Comparison of ENCODE assay signal across 22 mouse cellular contexts in the genomic region with DNA sequence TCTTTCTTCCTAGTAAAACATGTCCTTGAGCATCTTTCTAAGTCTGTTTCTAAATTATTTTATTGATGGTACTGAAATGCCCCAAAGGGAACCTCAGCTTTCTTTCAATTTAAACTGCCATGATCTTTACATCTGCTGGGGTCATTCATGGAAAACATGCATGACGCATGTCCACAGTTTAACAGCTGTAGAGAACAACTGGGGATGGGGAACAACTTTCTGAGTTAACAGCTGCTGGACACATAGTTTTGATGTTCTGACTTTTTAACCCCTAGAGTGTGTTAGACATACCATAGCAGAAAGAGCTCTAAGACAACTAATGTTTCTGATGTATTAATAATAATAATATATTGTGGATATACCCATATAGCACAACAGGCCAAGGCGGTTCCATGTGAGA.
A peak's percentile ranks its signal among the peaks of the same experiment; 100 is the strongest.
DNase-seq lines count a peak whose midpoint lies in the region; ATAC-seq and TF ChIP-seq lines count a peak whose summit lies in the region.
"Had no signal": no experiment of that assay in that cellular context is flagged by ENCODE, and none has a peak within 500 bp of the region (broad histone marks: within the 10 kb centered on the region; RNA-seq: fewer than 3 reads in every experiment).

No protein-coding gene starts in this region.

- WGBS in embryonic facial prominence, embryonic 14.5 days: 68% methylated on average over 2 of the region's 2 CpGs
- 81% methylated on average over 2 of the region's 2 CpGs for WGBS in embryonic facial prominence, embryonic 10.5 days
- 82% methylated on average over 2 of the region's 2 CpGs for WGBS in limb, embryonic 11.5 days
- WGBS in limb, embryonic 10.5 days: 88% methylated on average over 2 of the region's 2 CpGs
- WGBS in limb, embryonic 13.5 days: 71% methylated on average over 2 of the region's 2 CpGs
- WGBS in limb, embryonic 14.5 days: 75% methylated on average over 2 of the region's 2 CpGs

- no peak overlapping the region for H3K4me2 ChIP-seq in embryonic facial prominence, embryonic 14.5 days (ENCODE audit: low read depth, low read length)
- no peak overlapping the region for H3K4me2 ChIP-seq in limb, embryonic 11.5 days (ENCODE audit: low read depth, severe bottlenecking)
- H3K4me2 ChIP-seq in limb, embryonic 13.5 days (replicated peaks): no peak overlapping the region
- H3K4me2 ChIP-seq in limb, embryonic 14.5 days (replicated peaks; ENCODE audit: low read depth, low read length, severe bottlenecking): no peak overlapping the region

- 0 out of 2 replicates have a peak, but pooled peaks cover 6% of the 10 kb centered on the region for H3K9me3 ChIP-seq in embryonic facial prominence, embryonic 14.5 days (ENCODE audit: control insufficient read depth, low read length)
- 0 out of 2 replicates have a peak, but pooled peaks cover 6% of the 10 kb centered on the region for H3K9me3 ChIP-seq in embryonic facial prominence, embryonic 10.5 days
- no peaks in the 10 kb centered on the region for H3K9me3 ChIP-seq in limb, embryonic 11.5 days (ENCODE audit: control insufficient read depth, low read length)
- no peaks in the 10 kb centered on the region for H3K9me3 ChIP-seq in limb, embryonic 10.5 days (replicated peaks)
- H3K9me3 ChIP-seq in limb, embryonic 13.5 days: 0 out of 2 replicates have a peak, but pooled peaks cover 6% of the 10 kb centered on the region
- H3K9me3 ChIP-seq in limb, embryonic 14.5 days (ENCODE audit: control insufficient read depth, low read length): 0 out of 2 replicates have a peak, but pooled peaks cover 3% of the 10 kb centered on the region
- H3K9me3 ChIP-seq: G1E had no signal

- ATAC-seq in embryonic facial prominence, embryonic 14.5 days (ENCODE audit: low read depth): no peak
- ATAC-seq in limb, embryonic 11.5 days (ENCODE audit: insufficient number of reproducible peaks, low FRiP score, low TSS enrichment, low read depth): peak; percentile 3; the same call in 1 of the 2 replicates
- ATAC-seq in limb, embryonic 13.5 days (ENCODE audit: low FRiP score, low read depth): peak; percentile 69; the same call in 1 of the 2 replicates
- peak; percentile 76; the same call in 1 of the 2 replicates for ATAC-seq in limb, embryonic 14.5 days (ENCODE audit: low FRiP score, low read depth)
- ATAC-seq: activated CD4-positive, CD25-positive, alpha-beta regulatory T cell, adult 4 months; CD4-positive, CD25-positive, alpha-beta regulatory T cell, adult 4 months; Patski had no signal

- no peaks in the 10 kb centered on the region for H3K27me3 ChIP-seq in embryonic facial prominence, embryonic 14.5 days (replicated peaks; ENCODE audit: control insufficient read depth, insufficient read depth, low read length)
- H3K27me3 ChIP-seq in embryonic facial prominence, embryonic 10.5 days (replicated peaks; ENCODE audit: low read depth, poor library complexity, severe bottlenecking): no peaks in the 10 kb centered on the region
- no peaks in the 10 kb centered on the region for H3K27me3 ChIP-seq in limb, embryonic 11.5 days (ENCODE audit: control insufficient read depth, insufficient read depth, low read length)
- no peaks in the 10 kb centered on the region for H3K27me3 ChIP-seq in limb, embryonic 10.5 days (ENCODE audit: low read depth, poor library complexity, severe bottlenecking)
- no peaks in the 10 kb centered on the region for H3K27me3 ChIP-seq in limb, embryonic 13.5 days
- no peaks in the 10 kb centered on the region for H3K27me3 ChIP-seq in limb, embryonic 14.5 days (ENCODE audit: control insufficient read depth, insufficient read depth, low read length)
- H3K27me3 ChIP-seq: CH12.LX, Patski had no signal

- no peaks in the 10 kb centered on the region for H3K36me3 ChIP-seq in embryonic facial prominence, embryonic 14.5 days (ENCODE audit: control insufficient read depth, insufficient read depth, low read length)
- no peaks in the 10 kb centered on the region for H3K36me3 ChIP-seq in embryonic facial prominence, embryonic 10.5 days (replicated peaks)
- H3K36me3 ChIP-seq in limb, embryonic 11.5 days (ENCODE audit: control insufficient read depth, insufficient read depth, low read length): no peaks in the 10 kb centered on the region
- H3K36me3 ChIP-seq in limb, embryonic 10.5 days: no peaks in the 10 kb centered on the region
- H3K36me3 ChIP-seq in limb, embryonic 13.5 days: no peaks in the 10 kb centered on the region
- no peaks in the 10 kb centered on the region for H3K36me3 ChIP-seq in limb, embryonic 14.5 days (ENCODE audit: control insufficient read depth, insufficient read depth, low read length)
- H3K36me3 ChIP-seq: G1E had no signal

- no peak for TF ChIP-seq POLR2A in limb, embryonic 14.5 days (IDR thresholded peaks at IDR 0.05; ENCODE audit: borderline replicate concordance, extremely low read depth, insufficient read depth, insufficient read length)

- no peak overlapping the region for H3K4me3 ChIP-seq in embryonic facial prominence, embryonic 14.5 days (ENCODE audit: low read depth, low read length)
- H3K4me3 ChIP-seq in embryonic facial prominence, embryonic 10.5 days: no peak overlapping the region
- H3K4me3 ChIP-seq in limb, embryonic 11.5 days (ENCODE audit: low read depth, low read length): no peak overlapping the region
- H3K4me3 ChIP-seq in limb, embryonic 10.5 days: no peak overlapping the region
- H3K4me3 ChIP-seq in limb, embryonic 13.5 days: no peak overlapping the region
- H3K4me3 ChIP-seq in limb, embryonic 14.5 days (replicated peaks; ENCODE audit: low read length): no peak overlapping the region

- no peaks in the 10 kb centered on the region for H3K4me1 ChIP-seq in embryonic facial prominence, embryonic 14.5 days (ENCODE audit: control insufficient read depth, insufficient read depth, low read length)
- H3K4me1 ChIP-seq in embryonic facial prominence, embryonic 10.5 days: no peaks in the 10 kb centered on the region
- H3K4me1 ChIP-seq in limb, embryonic 11.5 days (ENCODE audit: control insufficient read depth, insufficient read depth, low read length): no peaks in the 10 kb centered on the region
- H3K4me1 ChIP-seq in limb, embryonic 10.5 days: no peaks in the 10 kb centered on the region
- no peaks in the 10 kb centered on the region for H3K4me1 ChIP-seq in limb, embryonic 13.5 days
- H3K4me1 ChIP-seq in limb, embryonic 14.5 days (ENCODE audit: control insufficient read depth, insufficient read depth, low read length): no peaks in the 10 kb centered on the region

- no peak overlapping the region for H3K27ac ChIP-seq in embryonic facial prominence, embryonic 14.5 days (replicated peaks; ENCODE audit: low read depth, low read length)
- no peak overlapping the region for H3K27ac ChIP-seq in embryonic facial prominence, embryonic 10.5 days (replicated peaks)
- H3K27ac ChIP-seq in limb, embryonic 11.5 days (replicated peaks; ENCODE audit: low read depth, low read length): no peak overlapping the region
- H3K27ac ChIP-seq in limb, embryonic 10.5 days: no peak overlapping the region
- no peak overlapping the region for H3K27ac ChIP-seq in limb, embryonic 13.5 days
- no peak overlapping the region for H3K27ac ChIP-seq in limb, embryonic 14.5 days (replicated peaks; ENCODE audit: low read depth, low read length)

- H3K9ac ChIP-seq in embryonic facial prominence, embryonic 14.5 days (ENCODE audit: low read depth, low read length): no peak overlapping the region
- H3K9ac ChIP-seq in limb, embryonic 11.5 days (ENCODE audit: low read length): no peak overlapping the region
- H3K9ac ChIP-seq in limb, embryonic 13.5 days: no peak overlapping the region
- no peak overlapping the region for H3K9ac ChIP-seq in limb, embryonic 14.5 days (ENCODE audit: low read depth, low read length, severe bottlenecking)

- DNase-seq in embryonic facial prominence, embryonic 14.5 days (ENCODE audit: low spot score): peak; percentile 69
- no peak for DNase-seq in embryonic facial prominence, embryonic 10.5 days (ENCODE audit: low spot score)
- DNase-seq in limb, embryonic 11.5 days (ENCODE audit: low spot score): no peak
- DNase-seq in limb, embryonic 10.5 days (ENCODE audit: low spot score): no peak
- DNase-seq in limb, embryonic 14.5 days (ENCODE audit: low spot score): peak; percentile 38
- no peak for DNase-seq in left cerebral cortex, adult 8-10 months (ENCODE audit: low spot score in 2 of 2)
- DNase-seq in kidney, postnatal 36 days: no peak
- DNase-seq: adrenal gland, adult 2 months; adrenal gland, adult 8-10 months; adrenal gland, postnatal 10 days; adrenal gland, postnatal 14 days; adrenal gland, postnatal 25 days; adrenal gland, postnatal 36 days; B cell, adult 2 months; cerebellum, adult 11 months; cerebellum, adult 11-12 months had no signal

Comparison
In these comparisons a context has a peak if more than half of its experiments do, and no peak if none do; other contexts are left out.
1. DNase-seq: peak in embryonic facial prominence, embryonic 14.5 days (single experiment) and limb, embryonic 14.5 days (single experiment); none in embryonic facial prominence, embryonic 10.5 days (single experiment), limb, embryonic 11.5 days (single experiment), limb, embryonic 10.5 days (single experiment), left cerebral cortex, adult 8-10 months (0 of 2) and kidney, postnatal 36 days (0 of 2).